Mouse (Mus musculus) left cerebral cortex, postnatal 25 days (tissue): ENCODE data around the gene Gsk3a. TPM values are rescaled to one million over a fixed set of nuclear protein-coding genes. Genes with fewer than 3 reads are reported as not detected.

ENCODE experiments used
- microRNA-seq, 2 experiments: library from miRNA; unstranded; fragments of <30 nt; microRNA quantifications; one replicate each; pipeline ENCODE4 v1.2.0; 2022
- total RNA-seq, 2 experiments: library from RNA; stranded (reverse); gene quantifications; 2 replicates each; pipeline ENCODE4 v1.2.3; 2021

Gene Gsk3a
- total RNA-seq, 2 experiments from 2014 or later = 213 to 224 TPM

Small RNA genes lying within 50 kb of the gene (microRNA-seq; reads per million reads assigned to microRNA genes)
- gene Mir7048 = 0 to 2.0 reads per million in 2 experiments

Other genes with a start within 250 kb of the Gsk3a start
- 1,000 to 10,000 TPM; 1,972 to 2,046 TPM for gene Atp1a3, start 231.9 kb downstream of the Gsk3a start, total RNA-seq
- gene Grik5, start 165.5 kb downstream of the Gsk3a start, total RNA-seq = 100 to 1,000 TPM; 215 to 242 TPM
- gene Zfp574, start 165.3 kb downstream of the Gsk3a start, total RNA-seq = 10 to 100 TPM; 31.4 to 37.0 TPM
- 10 to 100 TPM; 11.8 to 13.7 TPM for gene Pou2f2, start 58.1 kb downstream of the Gsk3a start, total RNA-seq
- gene Dedd2, start 17.2 kb downstream of the Gsk3a start, total RNA-seq = 10 to 100 TPM; 24.1 to 25.4 TPM
- 10 to 100 TPM in 1 of 2 experiments, 1 to 10 TPM in 1; 10.0 to 11.1 TPM for gene Zfp526, start 16.4 kb downstream of the Gsk3a start, total RNA-seq
- 10 to 100 TPM; 65.1 to 75.6 TPM for gene Erf, start 12.9 kb upstream of the Gsk3a start, total RNA-seq
- 100 to 1,000 TPM; 211 to 223 TPM for gene Cic, start 29.9 kb upstream of the Gsk3a start, total RNA-seq
- 10 to 100 TPM; 26.7 to 28.0 TPM for gene Pafah1b3, start 60.1 kb upstream of the Gsk3a start, total RNA-seq
- gene Prr19, start 63.6 kb upstream of the Gsk3a start, total RNA-seq = not detected
- 10 to 100 TPM; 47.8 to 55.1 TPM for gene Tmem145, start 68.3 kb upstream of the Gsk3a start, total RNA-seq
- gene Megf8, start 79.3 kb upstream of the Gsk3a start, total RNA-seq = 100 to 1,000 TPM in 1 of 2 experiments, 10 to 100 TPM in 1; 99.2 to 105 TPM
- not detected for gene Cnfn, start 131.9 kb upstream of the Gsk3a start, total RNA-seq
- gene Lipe, start 160.9 kb upstream of the Gsk3a start, total RNA-seq = 1 to 10 TPM; 5.4 to 6.4 TPM
- gene Cxcl17, start 175.0 kb upstream of the Gsk3a start, total RNA-seq = not detected
- gene Ceacam1, start 239.8 kb upstream of the Gsk3a start, total RNA-seq = 1 to 10 TPM; 2.2 to 2.7 TPM